Mouse (Mus musculus): Measurements from ENCODE around the gene S100a7a. TPM values are rescaled to one million over a fixed set of nuclear protein-coding genes. Genes with fewer than 3 reads are reported as not detected.
A peak's percentile ranks its signal among the peaks of the same experiment; 100 is the strongest.

Gene S100a7a
- polyA plus RNA-seq, 1 experiment from 2014 or later, result not detected

GRCm38 (mm10) chr3:90638511-90639275 is 15.1 kb upstream of the S100a7a start:
- Histone ChIP-seq H3K27me3 (ENCODE audit: insufficient read depth, poor library complexity, severe bottlenecking) (no peaks in the 10 kb centered on the region), H3K4me1 (no peaks in the 10 kb centered on the region), H3K27ac (no peak overlapping the region), H3K36me3 (no peaks in the 10 kb centered on the region), H3K9me3 (no peaks in the 10 kb centered on the region), H3K4me3 (no peak overlapping the region)
- WGBS, result 60% methylated on average over 1 of the region's 1 CpGs
- DNase-seq (ENCODE audit: low spot score), result peak; percentile 30

GRCm38 (mm10) chr3:90639511-90640154 is 14.2 kb upstream of the S100a7a start:
- 45% methylated on average over 7 of the region's 7 CpGs for WGBS
- peak; percentile 74 for DNase-seq (ENCODE audit: low spot score)
- Histone ChIP-seq H3K4me1 (no peaks in the 10 kb centered on the region), H3K4me3 (no peak overlapping the region), H3K36me3 (no peaks in the 10 kb centered on the region), H3K9me3 (no peaks in the 10 kb centered on the region), H3K27me3 (ENCODE audit: insufficient read depth, poor library complexity, severe bottlenecking) (no peaks in the 10 kb centered on the region), H3K27ac (no peak overlapping the region)

DNA sequence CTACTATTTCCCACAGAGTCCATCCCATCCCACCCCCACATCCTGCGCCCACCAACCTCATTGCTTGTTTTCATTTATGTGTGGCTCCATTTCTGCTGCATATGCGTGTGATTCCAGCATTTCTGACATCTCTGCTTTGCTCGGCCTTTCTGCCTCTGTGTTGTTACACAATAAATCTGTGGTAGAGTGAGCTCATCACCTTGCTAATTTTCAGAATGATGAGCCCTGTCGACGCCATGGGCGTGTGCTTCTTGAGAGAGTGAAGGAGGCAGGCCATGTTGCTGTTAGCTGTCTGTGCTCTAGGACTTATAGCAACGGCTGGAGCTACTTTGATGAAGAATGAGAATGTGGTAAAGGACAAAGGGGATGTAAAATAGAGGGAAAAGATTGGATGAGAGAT is 12.8 kb upstream of the S100a7a start:
- 76% methylated on average over 7 of the region's 7 CpGs for WGBS
- Histone ChIP-seq H3K36me3 (no peaks in the 10 kb centered on the region), H3K4me1 (no peaks in the 10 kb centered on the region), H3K9me3 (no peaks in the 10 kb centered on the region), H3K27ac (no peak overlapping the region), H3K27me3 (ENCODE audit: insufficient read depth, poor library complexity, severe bottlenecking) (no peaks in the 10 kb centered on the region), H3K4me3 (no peak overlapping the region)
- no peak for DNase-seq (ENCODE audit: low spot score)

DNA sequence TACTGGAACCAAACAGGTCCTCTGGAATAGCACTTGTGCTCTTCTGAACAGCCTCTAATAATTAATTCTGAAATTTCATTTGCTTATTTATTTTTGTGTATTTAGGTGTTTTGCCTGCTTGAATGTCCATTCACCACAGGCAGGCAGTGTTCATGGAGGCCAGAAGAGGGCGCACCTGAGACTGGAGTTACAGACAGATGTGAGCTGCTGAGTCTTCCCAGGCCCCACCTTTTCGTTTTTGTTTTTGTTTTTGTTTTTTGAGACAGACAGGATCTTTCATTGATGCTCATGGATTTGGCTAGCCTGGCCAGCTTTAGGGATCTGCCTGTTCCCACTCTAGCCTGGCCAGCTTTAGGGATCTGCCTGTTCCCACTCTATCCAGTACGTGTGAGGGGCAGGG is 9.6 kb upstream of the S100a7a start:
- DNase-seq (ENCODE audit: low spot score), result peak; percentile 54
- H3K36me3 ChIP-seq, result no peaks in the 10 kb centered on the region
- H3K4me1 ChIP-seq, result no peaks in the 10 kb centered on the region
- H3K4me3 ChIP-seq, result no peak overlapping the region
- no peak overlapping the region for H3K27ac ChIP-seq
- H3K27me3 ChIP-seq (ENCODE audit: insufficient read depth, poor library complexity, severe bottlenecking), result no peaks in the 10 kb centered on the region
- 41% methylated on average over 3 of the region's 3 CpGs for WGBS
- H3K9me3 ChIP-seq, result no peaks in the 10 kb centered on the region

DNA sequence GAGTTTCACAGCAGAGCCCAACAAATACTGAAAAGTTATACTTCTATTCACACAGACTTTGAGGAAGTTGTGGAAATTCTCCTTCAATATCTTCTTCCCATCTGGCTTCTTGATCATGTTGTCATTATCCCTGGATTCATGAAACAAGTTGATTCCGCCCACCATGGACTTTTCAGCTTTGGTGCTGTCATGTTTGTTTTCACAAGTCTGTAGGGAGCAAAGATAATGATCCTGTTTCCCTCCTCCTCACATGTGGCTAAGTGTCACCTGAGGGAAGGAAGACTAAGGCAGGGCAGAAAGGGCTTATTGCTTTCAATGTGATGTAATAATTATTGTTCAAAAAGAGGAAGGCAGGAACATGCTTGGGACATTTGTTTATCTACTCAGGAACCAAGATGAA is 6.5 kb upstream of the S100a7a start:
- H3K4me1 ChIP-seq, result no peaks in the 10 kb centered on the region
- no peaks in the 10 kb centered on the region for H3K36me3 ChIP-seq
- H3K27me3 ChIP-seq (ENCODE audit: insufficient read depth, poor library complexity, severe bottlenecking), result no peaks in the 10 kb centered on the region
- no peak overlapping the region for H3K27ac ChIP-seq
- no peak for DNase-seq (ENCODE audit: low spot score)
- 51% methylated on average over 1 of the region's 1 CpGs for WGBS
- no peak overlapping the region for H3K4me3 ChIP-seq
- H3K9me3 ChIP-seq, result no peaks in the 10 kb centered on the region

DNA sequence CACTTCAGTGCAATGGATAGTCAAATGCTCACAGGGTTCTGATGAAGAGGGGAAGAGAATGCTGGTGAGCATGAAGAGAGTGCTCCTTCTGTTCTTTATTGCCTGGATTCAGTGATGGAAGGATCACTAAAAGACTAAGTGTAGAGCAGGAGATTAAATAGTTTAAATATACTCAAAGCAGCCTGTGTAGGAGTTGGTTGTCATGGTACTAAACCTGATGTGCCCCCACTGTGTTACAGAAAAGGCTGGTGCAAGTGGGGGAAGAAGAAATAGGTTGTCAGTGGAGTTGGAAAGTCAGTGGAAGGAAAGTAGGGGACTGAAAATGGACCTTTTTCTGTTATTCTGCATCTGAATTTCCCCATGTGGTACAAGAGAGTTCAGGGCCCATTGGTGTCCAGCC is 4.8 kb upstream of the S100a7a start:
- peaks cover 6% of the 10 kb centered on the region; the same call in 1 of the 2 replicates for H3K27me3 ChIP-seq (ENCODE audit: insufficient read depth, poor library complexity, severe bottlenecking)
- H3K4me1 ChIP-seq, result no peaks in the 10 kb centered on the region
- H3K4me3 ChIP-seq, result no peak overlapping the region
- DNase-seq (ENCODE audit: low spot score), result no peak
- no peaks in the 10 kb centered on the region for H3K36me3 ChIP-seq
- no peak overlapping the region for H3K27ac ChIP-seq
- no peaks in the 10 kb centered on the region for H3K9me3 ChIP-seq

- Histone ChIP-seq H3K9me3 (no peaks in the 10 kb centered on the region), H3K27ac (no peak overlapping the region), H3K4me3 (no peak overlapping the region), H3K27me3 (ENCODE audit: insufficient read depth, poor library complexity, severe bottlenecking) (peaks cover 14% of the 10 kb centered on the region; the same call in 1 of the 2 replicates), H3K4me1 (no peaks in the 10 kb centered on the region), H3K36me3 (no peaks in the 10 kb centered on the region)
- DNase-seq (ENCODE audit: low spot score), result no peak
- 80% methylated on average over 2 of the region's 2 CpGs for WGBS
These were observed 4.0 kb upstream of the S100a7a start for GRCm38 (mm10) chr3:90649832-90650231.

DNA sequence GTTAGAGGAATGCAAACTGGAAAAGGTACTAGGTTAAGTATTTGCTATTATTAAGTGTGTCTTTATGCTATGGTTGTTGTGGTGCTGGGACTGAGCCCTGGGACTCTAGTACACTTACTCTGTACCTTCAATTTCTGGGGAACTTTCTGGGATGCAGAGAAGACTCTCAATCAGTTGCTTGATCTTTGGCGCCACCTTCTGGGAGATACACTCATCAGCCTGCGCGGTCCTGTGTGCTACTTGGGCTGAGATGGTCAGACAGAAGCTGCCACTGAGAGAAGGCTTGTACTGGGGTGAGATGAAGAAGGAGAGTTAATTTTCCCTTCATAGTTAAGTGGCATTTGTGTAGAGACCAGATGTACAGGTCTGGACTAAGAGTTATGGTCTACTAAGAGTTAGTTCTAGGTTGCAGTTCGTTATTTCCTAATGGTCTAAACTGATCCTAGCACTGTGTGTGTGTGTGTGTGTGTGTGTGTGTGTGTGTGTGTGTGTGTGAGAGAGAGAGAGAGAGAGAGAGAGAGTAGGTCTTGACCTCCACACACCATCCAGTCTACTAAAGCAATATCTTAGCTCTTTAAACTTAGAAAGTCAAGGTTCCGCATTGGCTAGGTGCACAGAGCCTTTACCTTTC is 824 bp upstream of the S100a7a start:
- Histone ChIP-seq H3K4me1 (no peaks in the 10 kb centered on the region), H3K9me3 (no peaks in the 10 kb centered on the region), H3K4me3 (no peak overlapping the region), H3K36me3 (no peaks in the 10 kb centered on the region), H3K27ac (no peak overlapping the region), H3K27me3 (ENCODE audit: insufficient read depth, poor library complexity, severe bottlenecking) (peaks cover 19% of the 10 kb centered on the region; the same call in 1 of the 2 replicates)
- DNase-seq (ENCODE audit: low spot score), result no peak
- 35% methylated on average over 5 of the region's 5 CpGs for WGBS

DNA sequence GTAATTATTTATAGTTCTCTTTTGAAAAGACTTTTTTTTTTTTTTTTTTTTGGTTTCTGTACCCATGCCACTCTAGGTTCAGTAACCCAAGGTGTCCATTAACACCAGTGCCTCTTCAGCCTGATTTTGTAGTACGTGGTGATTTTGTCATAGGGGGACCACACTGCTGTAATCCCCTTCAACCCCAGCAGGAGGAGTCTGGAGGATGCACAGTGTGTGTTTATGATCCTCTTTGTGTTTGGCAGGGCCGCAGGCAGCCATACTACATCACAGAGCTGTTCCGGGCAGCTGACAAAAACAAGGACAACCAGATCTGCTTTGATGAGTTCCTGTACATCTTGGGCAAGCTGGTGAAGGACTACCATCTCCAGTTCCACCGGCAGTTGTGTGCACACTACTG is 3.6 kb downstream of the S100a7a start:
- H3K27ac ChIP-seq, result no peak overlapping the region
- H3K36me3 ChIP-seq, result no peaks in the 10 kb centered on the region
- DNase-seq (ENCODE audit: low spot score), result no peak
- H3K4me1 ChIP-seq, result no peaks in the 10 kb centered on the region
- 77% methylated on average over 4 of the region's 4 CpGs for WGBS
- no peak overlapping the region for H3K4me3 ChIP-seq
- H3K9me3 ChIP-seq, result no peaks in the 10 kb centered on the region
- H3K27me3 ChIP-seq (ENCODE audit: insufficient read depth, poor library complexity, severe bottlenecking), result peaks cover 19% of the 10 kb centered on the region; the same call in 1 of the 2 replicates

DNA sequence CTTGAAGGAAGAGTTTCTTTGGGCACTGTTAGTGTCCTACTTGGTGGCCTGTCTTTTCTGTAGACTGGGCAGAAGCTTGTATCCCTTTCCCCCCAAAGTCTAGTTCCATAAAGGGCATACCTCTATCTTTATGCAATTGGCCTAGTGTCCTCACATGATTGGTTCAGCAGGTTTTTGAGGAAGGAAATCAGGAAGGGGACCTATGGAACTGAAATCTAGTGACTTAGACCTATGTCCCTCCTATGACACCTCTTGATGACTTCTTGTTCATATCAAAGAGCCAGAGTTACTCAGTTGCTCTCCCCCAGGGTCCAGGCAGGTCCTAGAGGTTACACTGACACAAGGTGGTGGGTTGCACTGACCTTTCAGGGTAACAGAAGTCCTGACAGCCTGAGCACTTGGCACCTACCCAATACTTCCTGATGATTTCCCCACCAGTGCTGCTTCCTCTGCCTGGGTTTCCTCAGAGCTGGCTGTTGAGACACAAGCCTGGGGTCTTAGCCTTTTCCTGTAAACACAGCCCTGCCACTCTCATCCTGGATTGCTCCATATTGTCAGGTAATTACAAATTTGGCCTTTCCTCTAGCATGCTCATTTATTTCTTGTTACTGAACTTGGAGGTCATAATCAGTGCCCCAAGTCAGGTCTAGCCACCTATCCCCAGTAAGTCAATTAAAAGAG is 5.7 kb downstream of the S100a7a start:
- Histone ChIP-seq H3K9me3 (no peaks in the 10 kb centered on the region), H3K27ac (no peak overlapping the region), H3K36me3 (no peaks in the 10 kb centered on the region), H3K27me3 (ENCODE audit: insufficient read depth, poor library complexity, severe bottlenecking) (peaks cover 8% of the 10 kb centered on the region; the same call in 1 of the 2 replicates), H3K4me3 (no peak overlapping the region), H3K4me1 (no peaks in the 10 kb centered on the region)
- DNase-seq (ENCODE audit: low spot score), result no peak

DNA sequence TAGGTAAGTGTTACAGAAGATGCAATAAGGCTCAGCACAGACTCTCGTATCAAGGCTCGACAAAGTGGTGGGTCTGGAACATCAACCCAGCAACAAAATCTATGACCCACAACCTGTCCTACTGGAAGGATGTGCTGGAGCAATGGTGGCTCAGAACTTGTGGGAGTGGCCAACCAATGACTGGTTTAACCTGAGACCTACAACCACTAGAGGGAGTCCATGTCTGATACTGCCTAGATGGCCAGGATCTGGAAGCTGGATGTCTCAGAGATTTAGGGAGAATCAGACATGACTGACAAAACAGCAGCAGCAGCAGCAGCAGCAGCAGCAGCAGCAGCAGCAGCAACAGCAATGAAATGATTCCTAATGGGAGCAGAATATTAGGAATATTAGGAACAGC is 10.4 kb downstream of the S100a7a start:
- H3K9me3 ChIP-seq, result no peaks in the 10 kb centered on the region
- 90% methylated on average over 2 of the region's 2 CpGs for WGBS
- H3K4me1 ChIP-seq, result no peaks in the 10 kb centered on the region
- H3K4me3 ChIP-seq, result no peak overlapping the region
- no peaks in the 10 kb centered on the region for H3K36me3 ChIP-seq
- no peak for DNase-seq (ENCODE audit: low spot score)
- H3K27ac ChIP-seq, result no peak overlapping the region
- no peaks in the 10 kb centered on the region; the same call in 1 of the 2 replicates for H3K27me3 ChIP-seq (ENCODE audit: insufficient read depth, poor library complexity, severe bottlenecking)

GRCm38 (mm10) chr3:90668846-90669245 is 15.0 kb downstream of the S100a7a start, which contains the start of gene S100a8:
TSS of gene S100a8 (plus strand) at chr3:90668978.
- no peak within 1 kb of the TSS for H3K27ac ChIP-seq
- 73% methylated on average over 8 of the region's 8 CpGs for whole genome bisulfite sequencing
- H3K36me3 ChIP-seq, result no peaks in the 10 kb centered on the region
- H3K9me3 ChIP-seq, result no peaks in the 10 kb centered on the region
- no peaks in the 10 kb centered on the region; the same call in 1 of the 2 replicates for H3K27me3 ChIP-seq (ENCODE audit: insufficient read depth, poor library complexity, severe bottlenecking)
- H3K4me3 ChIP-seq, result no peak within 1 kb of the TSS
- H3K4me1 ChIP-seq, result no peaks in the 10 kb centered on the region
- peak; percentile 50 for DNase-seq (ENCODE audit: low spot score)

DNA sequence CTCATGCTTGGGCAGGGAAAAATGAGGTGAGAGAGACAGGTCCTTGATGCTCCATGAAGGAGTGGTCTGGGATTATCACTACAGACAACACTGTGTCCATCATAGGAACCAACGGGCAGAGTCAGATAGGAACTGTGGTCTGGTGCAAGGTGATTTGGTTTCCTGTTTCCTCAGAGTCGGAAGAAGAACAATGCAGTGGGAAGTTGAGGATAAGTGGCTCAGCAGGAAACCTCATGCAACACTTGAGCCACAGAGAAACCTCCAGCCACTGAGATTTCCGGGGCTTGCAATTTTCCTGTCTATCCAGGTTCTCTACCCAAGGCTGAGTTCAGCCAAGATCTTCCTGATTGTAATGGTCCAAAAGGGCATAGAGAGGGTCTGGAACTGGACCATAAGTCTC is 24.8 kb downstream of the S100a7a start:
- H3K36me3 ChIP-seq, result no peaks in the 10 kb centered on the region
- no peaks in the 10 kb centered on the region for H3K27me3 ChIP-seq (ENCODE audit: insufficient read depth, poor library complexity, severe bottlenecking)
- no peak overlapping the region for H3K4me3 ChIP-seq
- H3K4me1 ChIP-seq, result no peaks in the 10 kb centered on the region
- H3K27ac ChIP-seq, result no peak overlapping the region
- no peak for DNase-seq (ENCODE audit: low spot score)
- H3K9me3 ChIP-seq, result no peaks in the 10 kb centered on the region
- 51% methylated on average over 3 of the region's 3 CpGs for WGBS

Data from heart, embryonic 10.5 days (tissue).